Mouse (Mus musculus): ENCODE measurements around the gene Arf1. TPM values are rescaled to one million over a fixed set of nuclear protein-coding genes. Genes with fewer than 3 reads are reported as not detected.

The Arf1 gene
- polyA plus RNA-seq, 1 experiment from 2014 or later, result 645 TPM

GRCm38 (mm10) chr11:59243856-59244255 lies 15.8 kb upstream of the Arf1 start:
- peaks cover 76% of the 10 kb centered on the region for H3K27me3 ChIP-seq (replicated peaks; ENCODE audit: low read depth, poor library complexity, severe bottlenecking)
- DNase-seq (ENCODE audit: low spot score), result no peak
- WGBS, result 50% methylated on average over 6 of the region's 6 CpGs

GRCm38 (mm10) chr11:59241841-59242240 lies 13.8 kb upstream of the Arf1 start:
- DNase-seq (ENCODE audit: low spot score), result no peak
- Histone ChIP-seq H3K27ac (replicated peaks) (no peak overlapping the region), H3K4me3 (no peak overlapping the region), H3K9me3 (no peaks in the 10 kb centered on the region), H3K27me3 (replicated peaks; ENCODE audit: low read depth, poor library complexity, severe bottlenecking) (peaks cover 75% of the 10 kb centered on the region), H3K36me3 (replicated peaks) (no peaks in the 10 kb centered on the region), H3K4me1 (peaks cover 20% of the 10 kb centered on the region)
- WGBS, result 52% methylated on average over 3 of the region's 3 CpGs

More at GRCm38 (mm10) chr11:59243856-59244255, 15.8 kb upstream of the Arf1 start:
- Histone ChIP-seq H3K4me1 (peaks cover 12% of the 10 kb centered on the region), H3K4me3 (no peak overlapping the region), H3K9me3 (no peaks in the 10 kb centered on the region), H3K27ac (replicated peaks) (no peak overlapping the region), H3K36me3 (replicated peaks) (no peaks in the 10 kb centered on the region)

- 69% methylated on average over 4 of the region's 4 CpGs for WGBS
- H3K27ac ChIP-seq (replicated peaks), result peak overlapping the region; percentile 21; the same call in 1 of the 2 replicates
- H3K9me3 ChIP-seq, result no peaks in the 10 kb centered on the region
- peaks cover 20% of the 10 kb centered on the region for H3K4me1 ChIP-seq
- H3K4me3 ChIP-seq, result 0 out of 2 replicates have a peak overlapping the region, but pooled peaks have one; percentile 26
- no peak for DNase-seq (ENCODE audit: low spot score)
- no peaks in the 10 kb centered on the region for H3K36me3 ChIP-seq (replicated peaks)
- H3K27me3 ChIP-seq (replicated peaks; ENCODE audit: low read depth, poor library complexity, severe bottlenecking), result peaks cover 70% of the 10 kb centered on the region
These were observed 11.7 kb upstream of the Arf1 start for GRCm38 (mm10) chr11:59239796-59240195.

GRCm38 (mm10) chr11:59239428-59239785 lies 11.3 kb upstream of the Arf1 start:
- Histone ChIP-seq H3K4me1 (peaks cover 20% of the 10 kb centered on the region), H3K9me3 (no peaks in the 10 kb centered on the region), H3K4me3 (peak overlapping the region; percentile 26; the same call in 1 of the 2 replicates), H3K27ac (replicated peaks) (peak overlapping the region; percentile 21; the same call in 1 of the 2 replicates), H3K27me3 (replicated peaks; ENCODE audit: low read depth, poor library complexity, severe bottlenecking) (peaks cover 66% of the 10 kb centered on the region), H3K36me3 (replicated peaks) (no peaks in the 10 kb centered on the region)
- no peak for DNase-seq (ENCODE audit: low spot score)
- 55% methylated on average over 4 of the region's 4 CpGs for WGBS

GRCm38 (mm10) chr11:59238525-59239427 lies 10.7 kb upstream of the Arf1 start:
- H3K4me1 ChIP-seq, result peaks cover 20% of the 10 kb centered on the region
- WGBS, result 4% methylated on average over 15 of the region's 15 CpGs
- DNase-seq (ENCODE audit: low spot score), result peak; percentile 85
- no peaks in the 10 kb centered on the region for H3K9me3 ChIP-seq
- peak overlapping the region; percentile 26; the same call in 1 of the 2 replicates for H3K4me3 ChIP-seq
- H3K27ac ChIP-seq (replicated peaks), result no peak overlapping the region
- peaks cover 60% of the 10 kb centered on the region for H3K27me3 ChIP-seq (replicated peaks; ENCODE audit: low read depth, poor library complexity, severe bottlenecking)
- H3K36me3 ChIP-seq (replicated peaks), result no peaks in the 10 kb centered on the region

GRCm38 (mm10) chr11:59232797-59233196 lies 4.7 kb upstream of the Arf1 start:
- no peak for DNase-seq (ENCODE audit: low spot score)
- peaks cover 12% of the 10 kb centered on the region for H3K27me3 ChIP-seq (replicated peaks; ENCODE audit: low read depth, poor library complexity, severe bottlenecking)
- WGBS, result 63% methylated on average over 2 of the region's 2 CpGs
- no peak overlapping the region for H3K27ac ChIP-seq (replicated peaks)
- peaks cover 9% of the 10 kb centered on the region for H3K4me1 ChIP-seq
- no peaks in the 10 kb centered on the region for H3K36me3 ChIP-seq (replicated peaks)
- no peaks in the 10 kb centered on the region for H3K9me3 ChIP-seq
- H3K4me3 ChIP-seq, result no peak overlapping the region

- no peaks in the 10 kb centered on the region for H3K9me3 ChIP-seq
- WGBS, result 14% methylated on average over 7 of the region's 7 CpGs
- H3K4me1 ChIP-seq, result peaks cover 28% of the 10 kb centered on the region
- no peak overlapping the region; the same call in 1 of the 2 replicates for H3K4me3 ChIP-seq
- no peaks in the 10 kb centered on the region for H3K27me3 ChIP-seq (replicated peaks; ENCODE audit: low read depth, poor library complexity, severe bottlenecking)
- no peak overlapping the region for H3K27ac ChIP-seq (replicated peaks)
- peak; percentile 77 for DNase-seq (ENCODE audit: low spot score)
- no peaks in the 10 kb centered on the region; the same call in 1 of the 2 replicates for H3K36me3 ChIP-seq (replicated peaks)
These were observed 2.2 kb upstream of the Arf1 start for GRCm38 (mm10) chr11:59230144-59230760.

GRCm38 (mm10) chr11:59227604-59228121 lies 407 bp downstream of the Arf1 start:
- H3K4me1 ChIP-seq, result peaks cover 40% of the 10 kb centered on the region
- whole genome bisulfite sequencing, result under 1% methylated on average over 51 of the region's 51 CpGs
- peak overlapping the region; percentile 99 for H3K4me3 ChIP-seq
- no peak for DNase-seq (ENCODE audit: low spot score)
- no peaks in the 10 kb centered on the region for H3K9me3 ChIP-seq
- peak overlapping the region; percentile 98 for H3K27ac ChIP-seq (replicated peaks)
- H3K36me3 ChIP-seq (replicated peaks), result peaks cover 14% of the 10 kb centered on the region
- no peaks in the 10 kb centered on the region for H3K27me3 ChIP-seq (replicated peaks; ENCODE audit: low read depth, poor library complexity, severe bottlenecking)

- peaks cover 20% of the 10 kb centered on the region for H3K36me3 ChIP-seq (replicated peaks)
- H3K4me1 ChIP-seq, result peaks cover 40% of the 10 kb centered on the region
- no peak for DNase-seq (ENCODE audit: low spot score)
- WGBS, result 7% methylated on average over 21 of the region's 21 CpGs
- H3K27ac ChIP-seq (replicated peaks), result peak overlapping the region; percentile 98
- H3K9me3 ChIP-seq, result no peaks in the 10 kb centered on the region
- peak overlapping the region; percentile 99 for H3K4me3 ChIP-seq
- H3K27me3 ChIP-seq (replicated peaks; ENCODE audit: low read depth, poor library complexity, severe bottlenecking), result no peaks in the 10 kb centered on the region
These were observed 1.1 kb downstream of the Arf1 start for GRCm38 (mm10) chr11:59226787-59227603.

GRCm38 (mm10) chr11:59226251-59226650 lies 1.8 kb downstream of the Arf1 start:
- Histone ChIP-seq H3K27me3 (replicated peaks; ENCODE audit: low read depth, poor library complexity, severe bottlenecking) (no peaks in the 10 kb centered on the region), H3K9me3 (no peaks in the 10 kb centered on the region), H3K27ac (replicated peaks) (no peak overlapping the region), H3K4me3 (peak overlapping the region; percentile 99), H3K4me1 (peaks cover 43% of the 10 kb centered on the region), H3K36me3 (replicated peaks) (peaks cover 27% of the 10 kb centered on the region)
- DNase-seq (ENCODE audit: low spot score), result no peak
- 71% methylated on average over 3 of the region's 3 CpGs for whole genome bisulfite sequencing

- no peak overlapping the region for H3K27ac ChIP-seq (replicated peaks)
- H3K4me1 ChIP-seq, result peaks cover 44% of the 10 kb centered on the region
- no peak for DNase-seq (ENCODE audit: low spot score)
- no peaks in the 10 kb centered on the region for H3K27me3 ChIP-seq (replicated peaks; ENCODE audit: low read depth, poor library complexity, severe bottlenecking)
- WGBS, result 84% methylated on average over 2 of the region's 2 CpGs
- peak overlapping the region; percentile 99; the same call in 1 of the 2 replicates for H3K4me3 ChIP-seq
- no peaks in the 10 kb centered on the region for H3K9me3 ChIP-seq
- H3K36me3 ChIP-seq (replicated peaks), result peaks cover 38% of the 10 kb centered on the region
These were observed 2.9 kb downstream of the Arf1 start for GRCm38 (mm10) chr11:59225167-59225566.

- peaks cover 44% of the 10 kb centered on the region for H3K4me1 ChIP-seq
- 80% methylated on average over 2 of the region's 2 CpGs for WGBS
- no peak overlapping the region for H3K4me3 ChIP-seq
- H3K36me3 ChIP-seq (replicated peaks), result peaks cover 44% of the 10 kb centered on the region
- no peak overlapping the region for H3K27ac ChIP-seq (replicated peaks)
- H3K9me3 ChIP-seq, result no peaks in the 10 kb centered on the region
- H3K27me3 ChIP-seq (replicated peaks; ENCODE audit: low read depth, poor library complexity, severe bottlenecking), result no peaks in the 10 kb centered on the region
- DNase-seq (ENCODE audit: low spot score), result no peak
These were observed 3.6 kb downstream of the Arf1 start for GRCm38 (mm10) chr11:59224470-59224869.
